Mouse (Mus musculus) limb, embryonic 14.5 days (tissue): Measurements from ENCODE around the gene Dync1li1. TPM values are rescaled to one million over a fixed set of nuclear protein-coding genes. Genes with fewer than 3 reads are reported as not detected.

Experiments
- ATAC-seq: fragments of 200-750 bp; cut with Nextera tagmentation; 2 replicates; pipeline ENCODE4 v1.8.0; 2017; ENCODE audit warnings: low read depth, moderate number of reproducible peaks, moderate TSS enrichment; ENCODE audit not compliant: low FRiP score
- DNase-seq: peaks from one replicate; pipeline ENCODE4 v3.0.0-alpha.2; 2015; ENCODE audit warnings: low spot score
- H3K27ac ChIP-seq: fragments of 300-500 bp; sonication (generic); replicated peaks from 2 replicates; pipeline ENCODE4 v1.5.1; 2014; ENCODE audit warnings: low read depth, mild to moderate bottlenecking, low read length, moderate library complexity, mixed read lengths
- H3K27me3 ChIP-seq: fragments of 300-500 bp; sonication (generic); 2 replicates; pipeline ENCODE4 v1.6.1; 2014; ENCODE audit warnings: low read length, mixed read lengths; ENCODE audit not compliant: control insufficient read depth, insufficient read depth
- H3K36me3 ChIP-seq: fragments of 300-500 bp; sonication (generic); 2 replicates; pipeline ENCODE4 v1.6.1; 2014; ENCODE audit warnings: mild to moderate bottlenecking, low read length, moderate library complexity, mixed read lengths; ENCODE audit not compliant: control insufficient read depth, insufficient read depth
- H3K4me1 ChIP-seq: fragments of 300-500 bp; sonication (generic); 2 replicates; pipeline ENCODE4 v1.6.1; 2014; ENCODE audit warnings: antibody characterized with exemption, low read length, mixed read lengths; ENCODE audit not compliant: control insufficient read depth, insufficient read depth
- H3K4me2 ChIP-seq: fragments of 300-500 bp; sonication (generic); replicated peaks from 2 replicates; pipeline ENCODE4 v1.6.1; 2014; ENCODE audit warnings: low read depth, mild to moderate bottlenecking, low read length, moderate library complexity; ENCODE audit not compliant: severe bottlenecking
- H3K4me3 ChIP-seq: fragments of 300-500 bp; sonication (generic); replicated peaks from 2 replicates; pipeline ENCODE4 v1.5.1; 2014; ENCODE audit warnings: low read length
- H3K9ac ChIP-seq: fragments of 300-500 bp; sonication (generic); 2 replicates; pipeline ENCODE4 v1.6.1; 2014; ENCODE audit warnings: mild to moderate bottlenecking, low read depth, low read length, moderate library complexity; ENCODE audit not compliant: severe bottlenecking
- H3K9me3 ChIP-seq: fragments of 300-500 bp; sonication (generic); 2 replicates; pipeline ENCODE4 v1.6.1; 2016; ENCODE audit warnings: low read length; ENCODE audit not compliant: control insufficient read depth
- POLR2A ChIP-seq: fragments of 200-500 bp; IDR thresholded peaks from 2 replicates; pipeline ENCODE4 v1.8.0; 2012; ENCODE audit warnings: inconsistent platforms, mild to moderate bottlenecking, moderate library complexity, borderline replicate concordance; ENCODE audit not compliant: insufficient read depth, insufficient read length; ENCODE audit errors: extremely low read depth
- WGBS: fragments of 180-500 bp; shearing (Covaris S2); extraction: QIAGEN DNeasy Blood & Tissue Kit; methylation state at CpG from one replicate; pipeline ENCODE4 v1.1.7; 2014; 5-methylcytosine and 5-hydroxymethylcytosine counted together
- polyA plus RNA-seq, 2 experiments: library from polyadenylated mRNA; depleted of rRNA in 1 of 2; stranded (reverse) in 1 of 2; unstranded in 1 of 2; fragments of >200 nt; fragmentation: Nextera tagmentation in 1 of 2; extraction: Ambion mirVana in 1 of 2; gene quantifications; 2 replicates each; pipeline versions ENCODE4 v1.2.1 to v1.2.3; 2012 to 2014

Dync1li1 gene
- polyA plus RNA-seq, 2 experiments = 34.5 to 39.5 TPM

DNA sequence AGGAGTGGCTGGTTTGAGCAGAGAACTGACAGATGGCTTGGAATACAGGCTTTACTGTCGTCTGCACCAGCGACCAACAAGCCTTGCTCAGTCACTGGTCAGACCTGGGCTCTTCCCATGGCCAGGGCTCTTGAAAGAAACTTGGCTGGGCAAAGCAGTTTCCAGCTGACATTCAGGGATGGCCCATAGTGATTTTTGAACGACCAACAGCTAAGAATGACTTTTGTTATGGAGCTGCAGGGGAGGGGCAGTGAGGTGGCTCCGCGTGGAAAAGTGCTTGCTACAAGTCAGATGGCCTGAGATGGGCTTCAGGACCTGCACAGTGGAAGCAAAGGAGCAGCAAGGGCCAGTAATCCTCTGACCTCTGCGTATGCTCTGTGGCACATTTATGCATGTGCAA, 10.7 kb downstream of the Dync1li1 start:
- no peak overlapping the region for H3K27ac ChIP-seq
- no peak overlapping the region for H3K4me3 ChIP-seq
- no peak for TF ChIP-seq POLR2A
- DNase-seq = no peak
- no peak overlapping the region for H3K9ac ChIP-seq
- H3K4me2 ChIP-seq = no peak overlapping the region
- H3K36me3 ChIP-seq = peaks cover 13% of the 10 kb centered on the region; the same call in 1 of the 2 replicates
- ATAC-seq = no peak
- WGBS = 76% methylated on average over 6 of the region's 6 CpGs
- no peaks in the 10 kb centered on the region for H3K4me1 ChIP-seq
- H3K27me3 ChIP-seq = no peaks in the 10 kb centered on the region
- no peaks in the 10 kb centered on the region for H3K9me3 ChIP-seq

DNA sequence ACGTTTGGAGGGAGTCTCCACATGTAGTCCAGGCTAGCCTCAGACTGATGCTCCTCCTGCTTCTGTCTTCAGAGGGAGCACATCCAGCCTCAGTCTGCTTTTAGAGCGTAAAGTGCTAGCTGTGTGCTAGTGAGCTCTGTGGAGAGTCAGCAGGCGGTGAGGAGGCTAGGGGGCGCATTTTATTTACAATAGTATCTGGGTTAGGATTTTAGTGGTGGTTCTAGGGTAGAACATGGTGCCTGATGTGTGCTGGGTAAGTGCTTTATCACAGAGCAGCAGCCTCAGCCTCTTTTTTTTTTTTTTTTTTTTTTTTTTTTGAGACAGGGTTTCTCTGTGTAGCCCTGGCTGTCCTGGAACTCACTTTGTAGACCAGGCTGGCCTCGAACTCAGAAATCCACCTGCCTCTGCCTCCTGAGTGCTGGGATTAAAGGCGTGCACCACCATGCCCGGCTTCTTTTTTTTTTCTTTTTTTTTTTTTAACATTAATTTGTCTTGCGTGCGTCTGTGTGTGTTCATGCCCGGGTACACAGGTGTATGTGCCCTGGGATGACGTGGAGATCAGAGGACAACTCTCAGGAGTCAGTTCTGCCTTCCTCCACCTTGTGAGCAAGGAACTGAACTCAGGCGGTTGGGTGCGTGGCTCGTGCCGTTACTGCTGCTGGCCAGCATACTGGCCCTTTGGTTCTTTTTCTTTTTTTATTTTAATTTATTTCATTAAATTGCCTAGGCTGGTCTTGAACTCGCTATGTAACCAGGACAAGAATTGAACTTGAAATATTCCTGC, 11.5 kb downstream of the Dync1li1 start:
- ATAC-seq (no peak), DNase-seq (no peak)
- H3K36me3 ChIP-seq = peaks cover 10% of the 10 kb centered on the region; the same call in 1 of the 2 replicates
- TF ChIP-seq POLR2A = no peak
- WGBS = 88% methylated on average over 16 of the region's 16 CpGs
- no peak overlapping the region for H3K27ac ChIP-seq
- no peaks in the 10 kb centered on the region for H3K27me3 ChIP-seq
- H3K9me3 ChIP-seq = no peaks in the 10 kb centered on the region
- no peak overlapping the region for H3K4me2 ChIP-seq
- no peak overlapping the region for H3K9ac ChIP-seq
- H3K4me1 ChIP-seq = no peaks in the 10 kb centered on the region
- H3K4me3 ChIP-seq = no peak overlapping the region

DNA sequence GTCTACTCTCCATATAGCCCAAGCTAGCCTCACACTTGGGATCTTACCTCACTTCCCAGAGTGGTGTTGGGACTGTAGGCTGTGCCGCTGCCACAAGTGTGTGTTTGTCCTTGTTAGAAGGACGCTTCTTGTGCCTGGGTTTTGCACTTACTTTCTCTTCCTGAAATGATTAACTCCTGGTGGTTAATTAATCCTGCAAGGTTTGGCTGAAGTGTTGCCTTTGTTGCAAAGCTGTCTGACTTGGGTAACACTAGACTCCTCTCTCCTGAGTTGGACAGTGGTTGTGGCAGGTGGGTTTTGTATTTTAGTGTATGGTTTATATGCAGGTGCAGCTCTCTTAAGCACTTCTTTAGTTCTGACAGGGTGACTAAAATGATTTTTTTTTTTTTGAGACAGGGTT, 12.4 kb downstream of the Dync1li1 start:
- H3K9ac ChIP-seq = no peak overlapping the region
- WGBS = 87% methylated on average over 2 of the region's 2 CpGs

DNA sequence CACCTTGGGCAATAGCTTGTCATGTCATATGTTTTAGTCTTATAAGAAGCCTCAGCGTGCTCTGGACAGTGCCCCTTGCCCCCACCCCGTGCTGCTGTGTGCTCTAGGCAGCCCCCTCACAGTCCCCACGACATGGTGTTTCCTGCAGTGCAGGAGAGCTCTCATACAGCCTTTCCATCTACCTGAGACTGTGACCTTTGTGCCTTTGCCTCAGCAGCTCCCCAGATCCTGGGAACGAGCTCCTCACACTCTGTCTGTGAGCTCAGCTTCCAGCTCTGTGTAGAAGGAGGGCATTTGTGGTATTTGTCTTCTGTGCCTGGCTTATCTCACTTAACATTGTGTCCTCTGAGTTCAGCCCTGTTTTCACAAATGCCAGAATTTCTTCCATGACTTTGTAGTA, 13.3 kb downstream of the Dync1li1 start:
- no peak for ATAC-seq
- Histone ChIP-seq H3K4me1 (no peaks in the 10 kb centered on the region), H3K36me3 (peaks cover 22% of the 10 kb centered on the region), H3K27ac (no peak overlapping the region), H3K9ac (no peak overlapping the region), H3K4me2 (no peak overlapping the region), H3K9me3 (no peaks in the 10 kb centered on the region), H3K4me3 (no peak overlapping the region), H3K27me3 (no peaks in the 10 kb centered on the region)
- 82% methylated on average over 4 of the region's 4 CpGs for WGBS
- TF ChIP-seq POLR2A = no peak
- DNase-seq = no peak

More for the DNA sequence above, 12.4 kb downstream of the Dync1li1 start:
- H3K4me3 ChIP-seq = no peak overlapping the region
- ATAC-seq (no peak), DNase-seq (no peak)
- no peak for TF ChIP-seq POLR2A
- no peak overlapping the region for H3K4me2 ChIP-seq
- H3K27me3 ChIP-seq = no peaks in the 10 kb centered on the region
- peaks cover 15% of the 10 kb centered on the region for H3K36me3 ChIP-seq
- no peak overlapping the region for H3K27ac ChIP-seq
- no peaks in the 10 kb centered on the region for H3K4me1 ChIP-seq
- H3K9me3 ChIP-seq = no peaks in the 10 kb centered on the region

DNA sequence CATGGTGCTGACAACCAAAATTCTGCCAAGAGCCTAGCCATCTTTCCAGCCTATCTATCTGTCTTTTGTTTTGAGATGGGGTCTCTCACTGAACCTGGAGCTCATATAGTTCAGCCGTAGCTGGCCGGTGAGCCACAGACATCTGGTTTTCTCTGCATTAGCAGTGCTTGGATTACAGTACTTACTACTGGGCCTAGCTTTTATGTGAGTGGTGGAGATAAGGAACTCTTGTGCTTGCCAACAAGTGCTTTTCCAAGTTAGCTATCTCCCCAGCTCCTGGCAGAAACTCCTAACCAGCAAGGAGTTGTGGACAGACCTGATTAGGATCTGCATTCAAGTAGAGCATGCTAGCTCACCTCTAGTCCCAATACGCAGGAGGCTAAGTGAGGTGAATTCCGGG, 19.2 kb downstream of the Dync1li1 start:
- DNase-seq (no peak), ATAC-seq (no peak)
- Histone ChIP-seq H3K36me3 (peaks cover 59% of the 10 kb centered on the region), H3K27ac (no peak overlapping the region), H3K9ac (no peak overlapping the region), H3K4me1 (no peaks in the 10 kb centered on the region), H3K27me3 (no peaks in the 10 kb centered on the region), H3K4me2 (no peak overlapping the region), H3K9me3 (no peaks in the 10 kb centered on the region), H3K4me3 (no peak overlapping the region)
- no peak for TF ChIP-seq POLR2A
- WGBS = 88% methylated on average over 4 of the region's 4 CpGs

DNA sequence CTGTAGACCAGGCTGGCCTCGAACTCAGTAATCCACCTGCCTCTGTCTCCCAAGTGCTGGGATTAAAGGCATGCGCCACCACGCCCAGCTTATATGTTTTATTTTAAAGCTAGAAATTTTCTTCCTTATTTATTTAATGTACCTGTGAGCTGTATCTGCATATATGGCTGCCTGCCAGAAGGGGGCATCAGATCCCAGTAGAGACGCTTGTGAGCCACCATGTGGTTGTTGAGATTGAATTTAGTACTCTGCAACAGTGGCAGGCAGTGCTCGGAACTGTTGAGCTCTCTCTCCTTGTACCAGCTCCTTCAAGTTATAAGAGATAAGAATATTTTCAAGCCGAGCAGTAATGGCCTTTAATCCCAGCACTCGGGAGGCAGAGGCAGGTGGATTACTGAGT, 21.8 kb downstream of the Dync1li1 start:
- 83% methylated on average over 7 of the region's 7 CpGs for WGBS
- ATAC-seq = no peak
- H3K36me3 ChIP-seq = peaks cover 81% of the 10 kb centered on the region
- no peaks in the 10 kb centered on the region for H3K9me3 ChIP-seq
- no peak for DNase-seq
- no peak overlapping the region for H3K4me2 ChIP-seq
- H3K27me3 ChIP-seq = no peaks in the 10 kb centered on the region
- H3K4me3 ChIP-seq = no peak overlapping the region
- no peak overlapping the region for H3K27ac ChIP-seq
- TF ChIP-seq POLR2A = no peak
- no peaks in the 10 kb centered on the region for H3K4me1 ChIP-seq
- H3K9ac ChIP-seq = no peak overlapping the region
